Mouse (Mus musculus): Measurements from ENCODE around the gene Mycbp.
"Not testable (repeated sequence)": the region's sequence is repeated elsewhere in the genome, so short reads cannot be mapped to it uniquely, and the experiment has no call there.

The Mycbp gene

GRCm38 (mm10) chr4:123940878-123941277 is 36.2 kb downstream of the Mycbp start:
- DNase-seq (ENCODE audit: low spot score) = not testable (repeated sequence)

- peak; percentile 67 for DNase-seq (ENCODE audit: low spot score)
These were observed 42.1 kb downstream of the Mycbp start for GRCm38 (mm10) chr4:123946701-123947100.

- DNase-seq (ENCODE audit: low spot score) = peak; percentile 56
These were observed 42.5 kb downstream of the Mycbp start for GRCm38 (mm10) chr4:123947149-123947548.

- DNase-seq (ENCODE audit: low spot score) = no peak
These were observed 44.3 kb downstream of the Mycbp start for GRCm38 (mm10) chr4:123948901-123949300.

- DNase-seq (ENCODE audit: low spot score) = no peak
These were observed 45.0 kb downstream of the Mycbp start for GRCm38 (mm10) chr4:123949649-123950048.

GRCm38 (mm10) chr4:123952059-123952458 is 47.4 kb downstream of the Mycbp start:
- DNase-seq (ENCODE audit: low spot score) = no peak

GRCm38 (mm10) chr4:123956703-123957491 is 52.3 kb downstream of the Mycbp start:
- peak; percentile 91 for DNase-seq (ENCODE audit: low spot score)

- no peak for DNase-seq (ENCODE audit: low spot score)
These were observed 52.8 kb downstream of the Mycbp start for GRCm38 (mm10) chr4:123957492-123957808.

- DNase-seq (ENCODE audit: low spot score) = no peak
These were observed 53.3 kb downstream of the Mycbp start for GRCm38 (mm10) chr4:123957891-123958290.

- no peak for DNase-seq (ENCODE audit: low spot score)
These were observed 56.3 kb downstream of the Mycbp start for GRCm38 (mm10) chr4:123960955-123961354.
